ENCODE assay signal across 9 mouse cellular contexts in the genomic region with DNA sequence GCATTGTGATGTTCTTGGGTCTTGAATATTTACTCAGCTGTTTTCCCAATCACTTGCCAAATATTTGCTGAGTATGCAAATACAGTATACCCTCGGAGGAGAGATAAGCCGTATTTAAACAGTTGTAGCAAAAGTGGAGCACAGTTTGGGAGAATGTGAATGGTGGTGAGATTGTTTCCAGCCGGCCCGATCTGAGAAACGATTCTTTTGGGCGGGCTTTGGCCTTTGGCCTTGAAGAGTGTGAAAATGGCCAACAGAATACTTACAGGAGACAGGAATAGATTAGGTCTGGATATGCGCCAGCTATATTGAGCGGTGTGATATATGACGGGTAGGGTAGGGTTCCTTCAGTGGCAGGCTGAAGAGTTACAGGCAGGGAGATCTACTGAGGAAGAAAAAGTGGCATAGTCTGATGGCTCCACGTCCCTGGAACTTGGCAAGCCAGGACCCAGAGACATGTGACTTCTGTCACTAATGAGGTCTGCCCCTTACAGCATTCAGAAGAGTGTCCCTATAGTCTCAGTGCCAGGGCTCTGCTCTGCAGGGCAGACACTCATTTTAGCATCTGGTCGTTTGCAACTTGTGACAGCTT.
DNase-seq lines count a peak whose midpoint lies in the region; ATAC-seq and TF ChIP-seq lines count a peak whose summit lies in the region.
"Had no signal": no experiment of that assay in that cellular context is flagged by ENCODE, and none has a peak within 500 bp of the region (broad histone marks: within the 10 kb centered on the region; RNA-seq: fewer than 3 reads in every experiment).

No protein-coding gene starts in this region.

- TF ChIP-seq CTCF in hindbrain, postnatal 0 days (IDR thresholded peaks at IDR 0.05; ENCODE audit: low read depth), result no peak

- no peak overlapping the region for H3K4me3 ChIP-seq in hindbrain, postnatal 0 days (ENCODE audit: low read length)
- H3K4me3 ChIP-seq in midbrain, embryonic 16.5 days (ENCODE audit: low read depth, low read length), result no peak overlapping the region

- intact Hi-C loops in left cerebral cortex, postnatal 4 days (cut with DNase I), result no loop called here

- ATAC-seq in hindbrain, postnatal 0 days, result peak; percentile 89
- peak; percentile 37 for ATAC-seq in midbrain, embryonic 16.5 days

- 46% methylated on average over 11 of the region's 11 CpGs for WGBS in hindbrain, postnatal 0 days
- 72% methylated on average over 11 of the region's 11 CpGs for WGBS in midbrain, embryonic 16.5 days

- no peak overlapping the region for H3K27ac ChIP-seq in hindbrain, postnatal 0 days
- no peak overlapping the region for H3K27ac ChIP-seq in midbrain, embryonic 16.5 days (ENCODE audit: low read length)

- H3K4me2 ChIP-seq in hindbrain, postnatal 0 days (ENCODE audit: low read depth, low read length), result no peak overlapping the region
- H3K4me2 ChIP-seq in midbrain, embryonic 16.5 days (ENCODE audit: low read length), result no peak overlapping the region

- H3K27me3 ChIP-seq in hindbrain, postnatal 0 days (ENCODE audit: insufficient read depth, low read length), result no peaks in the 10 kb centered on the region
- no peaks in the 10 kb centered on the region; the same call in 1 of the 2 replicates for H3K27me3 ChIP-seq in midbrain, embryonic 16.5 days (ENCODE audit: control insufficient read depth, insufficient read depth, low read depth, low read length)

- peak; percentile 34 to 42 for DNase-seq in cerebellum, postnatal 10 days
- no peak for DNase-seq in cerebellum, postnatal 36 days
- peak; percentile 49 for DNase-seq in left cerebral cortex, postnatal 4 days
- no peak for DNase-seq in left cerebral cortex, adult 9 months (ENCODE audit: low spot score in 2 of 2)
- peak; percentile 59 for DNase-seq in hindbrain, postnatal 0 days (ENCODE audit: low spot score)
- DNase-seq in ovary, postnatal 36 days (ENCODE audit: low spot score), result no peak
- DNase-seq in frontal cortex, postnatal 25 days (ENCODE audit: low spot score in 2 of 2), result no peak
- DNase-seq: layer of hippocampus, adult 9-11 months had no signal

- H3K9me3 ChIP-seq in hindbrain, postnatal 0 days (ENCODE audit: low read length), result no peaks in the 10 kb centered on the region
- H3K9me3 ChIP-seq in midbrain, embryonic 16.5 days (replicated peaks; ENCODE audit: control insufficient read depth, low read length, poor library complexity, severe bottlenecking), result no peaks in the 10 kb centered on the region

- no peaks in the 10 kb centered on the region for H3K36me3 ChIP-seq in hindbrain, postnatal 0 days (ENCODE audit: insufficient read depth, low read length)
- H3K36me3 ChIP-seq in midbrain, embryonic 16.5 days (ENCODE audit: control insufficient read depth, insufficient read depth, low read length), result no peaks in the 10 kb centered on the region

- no peaks in the 10 kb centered on the region for H3K4me1 ChIP-seq in hindbrain, postnatal 0 days (ENCODE audit: insufficient read depth, low read length)
- H3K4me1 ChIP-seq in midbrain, embryonic 16.5 days (ENCODE audit: control insufficient read depth, insufficient read depth, low read length), result peaks cover 7% of the 10 kb centered on the region

- H3K9ac ChIP-seq in hindbrain, postnatal 0 days (replicated peaks; ENCODE audit: low read length), result no peak overlapping the region
- no peak overlapping the region for H3K9ac ChIP-seq in midbrain, embryonic 16.5 days (ENCODE audit: low read depth, low read length)

Comparison
In these comparisons a context has a peak if more than half of its experiments do, and no peak if none do; other contexts are left out.
1. DNase-seq: peak in cerebellum, postnatal 10 days (2 of 2), left cerebral cortex, postnatal 4 days (single experiment) and hindbrain, postnatal 0 days (single experiment); none in cerebellum, postnatal 36 days (0 of 2), left cerebral cortex, adult 9 months (0 of 2), ovary, postnatal 36 days (single experiment) and frontal cortex, postnatal 25 days (0 of 2).